Mouse (Mus musculus) small intestine, adult 10 weeks (tissue): ENCODE measurements around the gene Limd2. TPM values are rescaled to one million over a fixed set of nuclear protein-coding genes. Genes with fewer than 3 reads are reported as not detected.

Experiments used
- polyA plus RNA-seq: library from polyadenylated mRNA; stranded (reverse); fragments of 350-450 nt; fragmentation: Illumina TruSeq; extraction: RNeasy Lipid Tissue Mini Kit (QIAGEN cat#74804); gene quantifications from one replicate; pipeline ENCODE4 v1.2.3, GENCODE M21; 2014; ENCODE audit warnings: low replicate concordance

Limd2 gene
- polyA plus RNA-seq: 1.6 TPM

GRCm38 (mm10) chr11:106160841-106161721 is at the start of gene Limd2, which contains the start of gene Gm10840:
Gene Limd2, minus strand, starts transcription at chr11:106160860.
Gene Gm10840, plus strand, starts transcription at chr11:106160850.

GRCm38 (mm10) chr11:106202123-106202465 is 41.4 kb upstream of the Limd2 start, which contains the start of gene Strada:
Gene Strada, minus strand, starts transcription at chr11:106202168.

Other genes with a start within 250 kb of the Limd2 start
- 20.2 TPM for gene Cyb561, start 207.5 kb downstream of the Limd2 start, polyA plus RNA-seq
- 272 TPM for gene Ace, start 192.9 kb downstream of the Limd2 start, polyA plus RNA-seq
- gene Ace3, start 166.2 kb downstream of the Limd2 start, polyA plus RNA-seq: not detected
- gene Kcnh6, start 152.7 kb downstream of the Limd2 start, polyA plus RNA-seq: not detected
- 36.5 TPM for gene Dcaf7, start 124.0 kb downstream of the Limd2 start, polyA plus RNA-seq
- gene Taco1, start 94.8 kb downstream of the Limd2 start, polyA plus RNA-seq: 6.8 TPM
- 3.5 TPM for gene Map3k3, start 76.2 kb downstream of the Limd2 start, polyA plus RNA-seq
- gene Gm10840, start within 50 bp of the Limd2 start, polyA plus RNA-seq: not detected
- 3.2 TPM for gene Strada, start 41.3 kb upstream of the Limd2 start, polyA plus RNA-seq
- gene Ccdc47, start 55.5 kb upstream of the Limd2 start, polyA plus RNA-seq: 131 TPM
- 34.6 TPM for gene Ddx42, start 56.1 kb upstream of the Limd2 start, polyA plus RNA-seq
- gene Ftsj3, start 95.2 kb upstream of the Limd2 start, polyA plus RNA-seq: 5.4 TPM
- gene Psmc5, start 95.3 kb upstream of the Limd2 start, polyA plus RNA-seq: 15.4 TPM
- gene Smarcd2, start 112.1 kb upstream of the Limd2 start, polyA plus RNA-seq: 9.3 TPM
- gene Tcam1, start 115.8 kb upstream of the Limd2 start, polyA plus RNA-seq: not detected
- not detected for gene Gh, start 141.0 kb upstream of the Limd2 start, polyA plus RNA-seq
- 2.1 TPM for gene Cd79b, start 153.9 kb upstream of the Limd2 start, polyA plus RNA-seq
- not detected for gene Scn4a, start 192.4 kb upstream of the Limd2 start, polyA plus RNA-seq
- gene Prr29, start 204.6 kb upstream of the Limd2 start, polyA plus RNA-seq: not detected
- not detected for gene Icam2, start 227.2 kb upstream of the Limd2 start, polyA plus RNA-seq